Mouse (Mus musculus): ENCODE measurements around the gene Spag7. TPM values are rescaled to one million over a fixed set of nuclear protein-coding genes. Genes with fewer than 3 reads are reported as not detected.

Spag7 gene
- polyA plus RNA-seq, 1 experiment from 2014 or later, result 209 TPM

DNA sequence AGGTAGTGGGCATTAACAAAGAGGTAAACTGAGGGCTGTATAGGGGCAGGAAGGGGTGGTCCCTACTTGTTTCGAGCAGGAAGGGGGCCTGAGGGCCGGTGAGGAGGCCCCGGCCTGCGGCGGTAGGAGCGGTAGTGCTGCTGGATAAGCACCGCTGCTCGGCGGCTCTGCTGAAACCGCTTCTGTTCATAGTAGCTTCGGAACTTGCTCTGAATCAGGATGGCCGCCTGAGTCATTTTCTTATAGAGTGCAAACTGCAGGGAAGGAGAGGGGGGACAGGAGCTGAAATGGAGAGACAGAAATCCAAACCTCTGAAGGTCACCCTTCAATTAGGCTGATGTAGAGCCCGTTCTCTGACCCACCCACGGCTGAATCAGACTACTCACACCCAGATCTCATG is 1.3 kb upstream of the Spag7 start:
- Histone ChIP-seq H3K9ac (replicated peaks; ENCODE audit: low read length) (peak overlapping the region; percentile 91), H3K4me2 (replicated peaks; ENCODE audit: low read depth, low read length) (peak overlapping the region; percentile 89), H3K27me3 (ENCODE audit: insufficient read depth, low read length) (no peaks in the 10 kb centered on the region), H3K4me3 (ENCODE audit: low read length) (peak overlapping the region; percentile 75), H3K27ac (ENCODE audit: low read length) (peak overlapping the region; percentile 99), H3K4me1 (ENCODE audit: insufficient read depth, low read length) (peaks cover 24% of the 10 kb centered on the region), H3K9me3 (ENCODE audit: low read length) (no peaks in the 10 kb centered on the region), H3K36me3 (ENCODE audit: insufficient read depth, low read length) (peaks cover 19% of the 10 kb centered on the region)
- ATAC-seq (ENCODE audit: low FRiP score, low TSS enrichment), result no peak
- WGBS, result 35% methylated on average over 14 of the region's 14 CpGs

GRCm38 (mm10) chr11:70669582-70670345 is 548 bp upstream of the Spag7 start:
- under 1% methylated on average over 31 of the region's 31 CpGs for WGBS
- peaks cover 24% of the 10 kb centered on the region for H3K36me3 ChIP-seq (ENCODE audit: insufficient read depth, low read length)
- peak overlapping the region; percentile 89 for H3K4me2 ChIP-seq (replicated peaks; ENCODE audit: low read depth, low read length)
- H3K9me3 ChIP-seq (ENCODE audit: low read length), result no peaks in the 10 kb centered on the region
- peak overlapping the region; percentile 91 for H3K9ac ChIP-seq (replicated peaks; ENCODE audit: low read length)
- peak; percentile 23 for ATAC-seq (ENCODE audit: low FRiP score, low TSS enrichment)
- H3K27ac ChIP-seq (ENCODE audit: low read length), result peak overlapping the region; percentile 99
- H3K4me1 ChIP-seq (ENCODE audit: insufficient read depth, low read length), result peaks cover 24% of the 10 kb centered on the region
- peak overlapping the region; percentile 75 for H3K4me3 ChIP-seq (ENCODE audit: low read length)
- no peaks in the 10 kb centered on the region for H3K27me3 ChIP-seq (ENCODE audit: insufficient read depth, low read length)

DNA sequence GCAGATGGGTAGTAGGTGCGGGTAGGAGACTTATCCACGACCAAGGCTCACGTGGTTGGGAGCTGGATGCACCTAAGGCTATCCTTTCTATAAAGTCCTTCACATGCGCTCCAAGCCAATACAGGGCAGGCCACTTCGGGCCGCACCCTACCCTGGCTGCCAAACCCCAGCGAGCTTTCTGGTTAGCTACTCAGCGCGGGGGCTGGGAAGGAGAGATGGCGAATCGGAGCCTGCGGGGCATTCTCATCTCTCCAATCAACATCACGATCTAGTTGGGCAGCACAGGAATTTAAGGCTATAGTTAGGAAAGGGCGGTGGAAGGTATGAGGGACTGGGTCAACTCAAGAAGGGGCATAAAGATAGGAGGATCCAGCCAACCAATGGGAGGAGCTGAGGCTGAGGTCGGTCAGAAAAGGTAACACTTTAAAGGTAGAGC is 863 bp downstream of the Spag7 start:
- Histone ChIP-seq H3K4me2 (replicated peaks; ENCODE audit: low read depth, low read length) (peak overlapping the region; percentile 89), H3K36me3 (ENCODE audit: insufficient read depth, low read length) (peaks cover 27% of the 10 kb centered on the region), H3K4me3 (ENCODE audit: low read length) (peak overlapping the region; percentile 75), H3K27me3 (ENCODE audit: insufficient read depth, low read length) (no peaks in the 10 kb centered on the region), H3K9ac (replicated peaks; ENCODE audit: low read length) (peak overlapping the region; percentile 72), H3K9me3 (ENCODE audit: low read length) (no peaks in the 10 kb centered on the region), H3K27ac (ENCODE audit: low read length) (peak overlapping the region; percentile 99), H3K4me1 (ENCODE audit: insufficient read depth, low read length) (peaks cover 24% of the 10 kb centered on the region)
- WGBS, result under 1% methylated on average over 15 of the region's 15 CpGs
- ATAC-seq (ENCODE audit: low FRiP score, low TSS enrichment), result peak; percentile 63; the same call in 1 of the 2 replicates

DNA sequence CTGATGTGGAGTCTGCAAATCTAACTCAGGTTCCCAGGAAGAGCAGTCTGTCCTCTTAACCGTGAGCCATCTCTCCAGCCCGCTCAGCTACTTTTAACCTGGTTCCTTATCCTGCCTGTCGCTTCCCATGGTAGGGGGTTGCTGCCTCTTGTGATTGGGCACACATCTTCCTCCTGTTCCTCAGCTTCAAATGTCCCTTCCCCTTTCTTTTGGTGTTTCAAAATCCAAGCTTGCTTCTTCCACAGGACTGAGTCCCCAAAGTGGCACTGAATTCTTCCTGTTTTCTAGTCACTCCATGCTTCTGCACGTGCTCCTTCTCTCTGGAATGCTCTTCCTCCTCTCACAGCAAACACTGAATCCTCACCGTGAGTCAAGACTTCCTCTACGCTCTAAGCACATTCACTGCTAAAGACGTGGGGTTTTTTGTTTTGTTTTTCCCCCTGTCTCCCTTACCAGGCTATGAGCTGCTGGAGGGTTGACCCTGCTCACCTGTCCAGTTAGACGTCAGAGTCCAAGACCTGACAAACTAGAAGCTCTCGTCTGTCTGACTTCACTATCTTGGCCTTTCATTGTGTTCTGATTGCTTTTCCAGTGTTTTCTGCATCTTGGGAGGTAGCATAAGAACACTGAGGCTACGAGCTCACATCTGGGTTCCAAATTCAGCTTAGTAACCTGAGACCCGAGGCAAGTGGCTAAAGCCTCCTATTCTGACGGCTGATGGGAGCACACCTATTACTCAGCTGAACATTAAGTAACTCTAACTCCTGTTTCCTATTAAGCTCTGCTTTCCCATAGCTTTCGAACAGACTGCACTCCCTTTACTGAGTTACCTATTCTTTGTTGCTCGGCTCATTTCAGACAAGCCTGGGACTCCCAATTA is 1.7 kb downstream of the Spag7 start:
- H3K4me3 ChIP-seq (ENCODE audit: low read length), result peak overlapping the region; percentile 75
- no peaks in the 10 kb centered on the region for H3K9me3 ChIP-seq (ENCODE audit: low read length)
- 56% methylated on average over 14 of the region's 14 CpGs for WGBS
- no peak for ATAC-seq (ENCODE audit: low FRiP score, low TSS enrichment)
- H3K27me3 ChIP-seq (ENCODE audit: insufficient read depth, low read length), result no peaks in the 10 kb centered on the region
- H3K4me1 ChIP-seq (ENCODE audit: insufficient read depth, low read length), result peaks cover 24% of the 10 kb centered on the region
- H3K36me3 ChIP-seq (ENCODE audit: insufficient read depth, low read length), result peaks cover 35% of the 10 kb centered on the region
- peak overlapping the region; percentile 99 for H3K27ac ChIP-seq (ENCODE audit: low read length)
- peak overlapping the region; percentile 89 for H3K4me2 ChIP-seq (replicated peaks; ENCODE audit: low read depth, low read length)
- peak overlapping the region; percentile 72; the same call in 1 of the 2 replicates for H3K9ac ChIP-seq (replicated peaks; ENCODE audit: low read length)

- no peak overlapping the region for H3K27ac ChIP-seq (ENCODE audit: low read length)
- H3K36me3 ChIP-seq (ENCODE audit: insufficient read depth, low read length), result peaks cover 42% of the 10 kb centered on the region
- H3K4me2 ChIP-seq (replicated peaks; ENCODE audit: low read depth, low read length), result no peak overlapping the region
- ATAC-seq (ENCODE audit: low FRiP score, low TSS enrichment), result no peak
- H3K4me1 ChIP-seq (ENCODE audit: insufficient read depth, low read length), result peaks cover 24% of the 10 kb centered on the region
- H3K9ac ChIP-seq (replicated peaks; ENCODE audit: low read length), result no peak overlapping the region
- H3K4me3 ChIP-seq (ENCODE audit: low read length), result no peak overlapping the region
- H3K9me3 ChIP-seq (ENCODE audit: low read length), result no peaks in the 10 kb centered on the region
- no peaks in the 10 kb centered on the region for H3K27me3 ChIP-seq (ENCODE audit: insufficient read depth, low read length)
- 94% methylated on average over 8 of the region's 8 CpGs for WGBS
These were observed 2.5 kb downstream of the Spag7 start for GRCm38 (mm10) chr11:70666687-70667086.

- 85% methylated on average over 9 of the region's 9 CpGs for WGBS
- no peaks in the 10 kb centered on the region for H3K27me3 ChIP-seq (ENCODE audit: insufficient read depth, low read length)
- no peaks in the 10 kb centered on the region for H3K9me3 ChIP-seq (ENCODE audit: low read length)
- H3K27ac ChIP-seq (ENCODE audit: low read length), result no peak overlapping the region
- no peak overlapping the region for H3K4me2 ChIP-seq (replicated peaks; ENCODE audit: low read depth, low read length)
- no peak overlapping the region for H3K4me3 ChIP-seq (ENCODE audit: low read length)
- no peak for ATAC-seq (ENCODE audit: low FRiP score, low TSS enrichment)
- no peak overlapping the region for H3K9ac ChIP-seq (replicated peaks; ENCODE audit: low read length)
- peaks cover 14% of the 10 kb centered on the region for H3K4me1 ChIP-seq (ENCODE audit: insufficient read depth, low read length)
- H3K36me3 ChIP-seq (ENCODE audit: insufficient read depth, low read length), result peaks cover 49% of the 10 kb centered on the region
These were observed 4.5 kb downstream of the Spag7 start for GRCm38 (mm10) chr11:70664741-70665140.

DNA sequence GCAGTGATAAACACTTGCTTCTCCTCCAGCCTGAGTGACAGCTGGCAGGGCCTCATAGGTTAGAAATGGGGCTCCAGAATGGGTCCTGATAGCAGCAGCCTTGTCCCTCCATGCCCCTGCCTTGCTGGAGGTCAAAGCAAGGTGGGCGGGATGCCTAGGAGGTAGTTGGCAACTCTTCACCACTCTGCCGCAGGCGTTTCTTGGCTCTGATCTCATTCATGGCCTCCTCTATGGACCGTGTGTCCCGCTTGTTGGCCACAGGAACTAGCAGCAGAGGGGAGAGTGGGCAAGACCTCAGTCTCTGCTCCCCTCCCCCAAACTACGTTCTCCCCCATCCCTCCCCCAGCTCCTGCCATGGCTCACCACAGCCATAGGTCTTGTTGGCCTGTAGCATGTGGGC is 5.3 kb downstream of the Spag7 start:
- ATAC-seq (ENCODE audit: low FRiP score, low TSS enrichment), result no peak
- peaks cover 49% of the 10 kb centered on the region for H3K36me3 ChIP-seq (ENCODE audit: insufficient read depth, low read length)

DNA sequence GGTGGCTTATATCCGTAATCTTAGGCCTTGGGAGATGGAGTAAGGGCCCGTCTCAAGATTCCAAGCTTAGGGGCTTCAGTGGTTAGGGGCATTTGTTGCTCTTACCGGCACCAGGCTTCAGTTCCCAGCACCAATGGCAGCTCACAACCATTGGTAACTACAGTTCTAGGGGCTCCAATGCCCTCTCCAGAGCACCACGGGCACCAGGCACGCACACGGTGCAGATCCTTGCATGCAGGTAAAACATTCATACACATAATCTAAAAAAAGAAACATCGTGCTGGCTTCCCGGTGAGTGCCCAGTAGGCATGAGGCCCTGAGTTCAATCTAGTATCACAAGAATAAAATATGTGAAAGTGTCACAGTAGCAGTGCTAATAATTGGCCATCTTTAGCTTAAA is 6.1 kb downstream of the Spag7 start:
- no peak overlapping the region for H3K4me3 ChIP-seq (ENCODE audit: low read length)
- 93% methylated on average over 8 of the region's 8 CpGs for WGBS

More for the DNA sequence above, 5.3 kb downstream of the Spag7 start:
- Histone ChIP-seq H3K9me3 (ENCODE audit: low read length) (no peaks in the 10 kb centered on the region), H3K27me3 (ENCODE audit: insufficient read depth, low read length) (no peaks in the 10 kb centered on the region), H3K4me3 (ENCODE audit: low read length) (no peak overlapping the region), H3K9ac (replicated peaks; ENCODE audit: low read length) (no peak overlapping the region), H3K4me2 (replicated peaks; ENCODE audit: low read depth, low read length) (no peak overlapping the region), H3K27ac (ENCODE audit: low read length) (no peak overlapping the region), H3K4me1 (ENCODE audit: insufficient read depth, low read length) (peaks cover 14% of the 10 kb centered on the region)
- 94% methylated on average over 6 of the region's 6 CpGs for WGBS

DNA sequence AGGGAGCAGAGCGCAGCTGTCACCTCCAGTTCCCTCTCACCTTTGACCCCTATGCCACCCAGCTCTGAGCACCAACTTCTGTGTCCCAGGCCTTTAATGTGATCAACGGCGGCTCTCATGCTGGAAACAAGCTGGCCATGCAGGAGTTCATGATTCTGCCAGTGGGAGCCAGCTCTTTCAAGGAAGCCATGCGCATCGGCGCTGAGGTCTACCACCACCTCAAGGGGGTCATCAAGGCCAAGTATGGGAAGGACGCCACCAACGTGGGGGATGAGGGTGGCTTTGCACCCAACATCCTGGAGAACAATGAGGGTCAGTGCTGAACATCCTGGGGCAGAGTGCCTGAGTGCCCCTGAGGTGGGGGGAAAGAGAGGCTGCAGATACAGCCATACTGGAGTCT is 8.6 kb downstream of the Spag7 start:
- no peak overlapping the region for H3K27ac ChIP-seq (ENCODE audit: low read length)
- H3K27me3 ChIP-seq (ENCODE audit: insufficient read depth, low read length), result no peaks in the 10 kb centered on the region
- H3K9me3 ChIP-seq (ENCODE audit: low read length), result no peaks in the 10 kb centered on the region
- peaks cover 25% of the 10 kb centered on the region for H3K4me1 ChIP-seq (ENCODE audit: insufficient read depth, low read length)
- no peak for ATAC-seq (ENCODE audit: low FRiP score, low TSS enrichment)
- WGBS, result 81% methylated on average over 8 of the region's 8 CpGs
- H3K36me3 ChIP-seq (ENCODE audit: insufficient read depth, low read length), result peaks cover 40% of the 10 kb centered on the region
- H3K4me2 ChIP-seq (replicated peaks; ENCODE audit: low read depth, low read length), result no peak overlapping the region
- H3K4me3 ChIP-seq (ENCODE audit: low read length), result no peak overlapping the region
- H3K9ac ChIP-seq (replicated peaks; ENCODE audit: low read length), result no peak overlapping the region

More for the DNA sequence above, 6.1 kb downstream of the Spag7 start:
- Histone ChIP-seq H3K36me3 (ENCODE audit: insufficient read depth, low read length) (peaks cover 49% of the 10 kb centered on the region), H3K4me1 (ENCODE audit: insufficient read depth, low read length) (peaks cover 12% of the 10 kb centered on the region), H3K9ac (replicated peaks; ENCODE audit: low read length) (no peak overlapping the region), H3K27ac (ENCODE audit: low read length) (no peak overlapping the region), H3K27me3 (ENCODE audit: insufficient read depth, low read length) (no peaks in the 10 kb centered on the region), H3K4me2 (replicated peaks; ENCODE audit: low read depth, low read length) (no peak overlapping the region), H3K9me3 (ENCODE audit: low read length) (no peaks in the 10 kb centered on the region)
- no peak for ATAC-seq (ENCODE audit: low FRiP score, low TSS enrichment)
